Mouse (Mus musculus): Measurements from ENCODE around the gene Ddn. TPM values are rescaled to one million over a fixed set of nuclear protein-coding genes. Genes with fewer than 3 reads are reported as not detected.

Gene Ddn
- polyA plus RNA-seq, 1 experiment from 2014 or later, result 0.48 TPM

- H3K4me1 ChIP-seq (replicated peaks), result peaks cover 34% of the 10 kb centered on the region
- H3K4me3 ChIP-seq, result no peak overlapping the region
- no peak overlapping the region for H3K27ac ChIP-seq (replicated peaks)
- no peak overlapping the region for H3K9ac ChIP-seq
- no peaks in the 10 kb centered on the region for H3K9me3 ChIP-seq
- no peak overlapping the region for H3K4me2 ChIP-seq
- WGBS, result 3% methylated on average over 19 of the region's 19 CpGs
- peaks cover 97% of the 10 kb centered on the region for H3K27me3 ChIP-seq
- ATAC-seq (ENCODE audit: low FRiP score, low read depth), result no peak
- no peaks in the 10 kb centered on the region for H3K36me3 ChIP-seq
Measured at GRCm38 (mm10) chr15:98777005-98777616, 32.2 kb downstream of the Ddn start.

- ATAC-seq (ENCODE audit: low FRiP score, low read depth), result 0 out of 2 replicates have a peak, but pooled peaks have one; percentile 54
- 1% methylated on average over 62 of the region's 62 CpGs for WGBS
Measured at GRCm38 (mm10) chr15:98776280-98777004, 32.8 kb downstream of the Ddn start.

GRCm38 (mm10) chr15:98775533-98775932, 33.8 kb downstream of the Ddn start:
- 3% methylated on average over 5 of the region's 5 CpGs for WGBS
- no peaks in the 10 kb centered on the region for H3K36me3 ChIP-seq
- no peak overlapping the region for H3K9ac ChIP-seq

More at GRCm38 (mm10) chr15:98776280-98777004, 32.8 kb downstream of the Ddn start:
- Histone ChIP-seq H3K27me3 (peaks cover 97% of the 10 kb centered on the region), H3K36me3 (no peaks in the 10 kb centered on the region), H3K4me2 (peak overlapping the region; percentile 43), H3K9ac (no peak overlapping the region), H3K9me3 (no peaks in the 10 kb centered on the region), H3K27ac (replicated peaks) (no peak overlapping the region), H3K4me1 (replicated peaks) (peaks cover 36% of the 10 kb centered on the region), H3K4me3 (peak overlapping the region; percentile 27)

GRCm38 (mm10) chr15:98774096-98774495, 35.2 kb downstream of the Ddn start:
- H3K4me1 ChIP-seq (replicated peaks), result peaks cover 36% of the 10 kb centered on the region
- no peak overlapping the region for H3K9ac ChIP-seq
- H3K27me3 ChIP-seq, result peaks cover 96% of the 10 kb centered on the region
- H3K27ac ChIP-seq (replicated peaks), result no peak overlapping the region
- WGBS, result 7% methylated on average over 15 of the region's 15 CpGs
- H3K9me3 ChIP-seq, result no peaks in the 10 kb centered on the region
- H3K4me2 ChIP-seq, result no peak overlapping the region
- H3K36me3 ChIP-seq, result no peaks in the 10 kb centered on the region
- H3K4me3 ChIP-seq, result no peak overlapping the region
- ATAC-seq (ENCODE audit: low FRiP score, low read depth), result no peak

More at GRCm38 (mm10) chr15:98775533-98775932, 33.8 kb downstream of the Ddn start:
- ATAC-seq (ENCODE audit: low FRiP score, low read depth), result no peak
- no peaks in the 10 kb centered on the region for H3K9me3 ChIP-seq
- peaks cover 97% of the 10 kb centered on the region for H3K27me3 ChIP-seq
- no peak overlapping the region for H3K4me2 ChIP-seq
- no peak overlapping the region for H3K27ac ChIP-seq (replicated peaks)
- H3K4me1 ChIP-seq (replicated peaks), result peaks cover 36% of the 10 kb centered on the region
- H3K4me3 ChIP-seq, result no peak overlapping the region

GRCm38 (mm10) chr15:98772511-98773211, 36.6 kb downstream of the Ddn start:
- Histone ChIP-seq H3K36me3 (no peaks in the 10 kb centered on the region), H3K4me2 (peak overlapping the region; percentile 53), H3K9me3 (no peaks in the 10 kb centered on the region), H3K27ac (replicated peaks) (no peak overlapping the region), H3K4me3 (peak overlapping the region; percentile 32), H3K9ac (peak overlapping the region; percentile 30; the same call in 1 of the 2 replicates), H3K27me3 (peaks cover 94% of the 10 kb centered on the region), H3K4me1 (replicated peaks) (peaks cover 26% of the 10 kb centered on the region)
- no peak for ATAC-seq (ENCODE audit: low FRiP score, low read depth)
- WGBS, result 2% methylated on average over 36 of the region's 36 CpGs

- Histone ChIP-seq H3K27me3 (peaks cover 87% of the 10 kb centered on the region), H3K4me2 (peak overlapping the region; percentile 53), H3K4me1 (replicated peaks) (peaks cover 20% of the 10 kb centered on the region), H3K4me3 (peak overlapping the region; percentile 32; the same call in 1 of the 2 replicates), H3K36me3 (no peaks in the 10 kb centered on the region), H3K9ac (peak overlapping the region; percentile 30; the same call in 1 of the 2 replicates), H3K9me3 (no peaks in the 10 kb centered on the region), H3K27ac (replicated peaks) (no peak overlapping the region)
- 6% methylated on average over 12 of the region's 12 CpGs for WGBS
- ATAC-seq (ENCODE audit: low FRiP score, low read depth), result no peak
Measured at GRCm38 (mm10) chr15:98771813-98772425, 37.4 kb downstream of the Ddn start.

GRCm38 (mm10) chr15:98768259-98768658, 41.0 kb downstream of the Ddn start:
- ATAC-seq (ENCODE audit: low FRiP score, low read depth), result no peak
- Histone ChIP-seq H3K4me3 (no peak overlapping the region), H3K9ac (no peak overlapping the region), H3K36me3 (no peaks in the 10 kb centered on the region), H3K4me1 (replicated peaks) (peaks cover 21% of the 10 kb centered on the region), H3K4me2 (no peak overlapping the region), H3K9me3 (no peaks in the 10 kb centered on the region), H3K27me3 (peaks cover 65% of the 10 kb centered on the region), H3K27ac (replicated peaks) (no peak overlapping the region)
- WGBS, result 17% methylated on average over 5 of the region's 5 CpGs

- Histone ChIP-seq H3K4me3 (no peak overlapping the region), H3K9ac (no peak overlapping the region), H3K4me2 (no peak overlapping the region), H3K27ac (replicated peaks) (no peak overlapping the region), H3K36me3 (no peaks in the 10 kb centered on the region), H3K9me3 (no peaks in the 10 kb centered on the region), H3K27me3 (peaks cover 43% of the 10 kb centered on the region), H3K4me1 (replicated peaks) (peaks cover 21% of the 10 kb centered on the region)
- ATAC-seq (ENCODE audit: low FRiP score, low read depth), result no peak
- WGBS, result 47% methylated on average over 4 of the region's 4 CpGs
Measured at GRCm38 (mm10) chr15:98765929-98766328, 43.4 kb downstream of the Ddn start.

- H3K27ac ChIP-seq (replicated peaks), result peak within 1 kb of the TSS; percentile 94
- H3K4me2 ChIP-seq, result peak within 1 kb of the TSS; percentile 76
- WGBS, result under 1% methylated on average over 64 of the region's 76 CpGs
- H3K9ac ChIP-seq, result peak within 1 kb of the TSS; percentile 96
- H3K36me3 ChIP-seq, result peaks cover 20% of the 10 kb centered on the region
- peak within 1 kb of the TSS; percentile 95 for H3K4me3 ChIP-seq
- no peaks in the 10 kb centered on the region for H3K9me3 ChIP-seq
- peaks cover 28% of the 10 kb centered on the region for H3K4me1 ChIP-seq (replicated peaks)
- ATAC-seq (ENCODE audit: low FRiP score, low read depth), result peak; percentile 97
- H3K27me3 ChIP-seq, result peaks cover 15% of the 10 kb centered on the region; the same call in 1 of the 2 replicates
Measured at GRCm38 (mm10) chr15:98762670-98763529, 46.4 kb downstream of the Ddn start, which contains the start of gene Arf3. Gene Arf3 (minus strand): TSS chr15:98763214.

GRCm38 (mm10) chr15:98762201-98762621, 47.1 kb downstream of the Ddn start:
- under 1% methylated on average over 20 of the region's 24 CpGs for WGBS
- Histone ChIP-seq H3K4me1 (replicated peaks) (peaks cover 28% of the 10 kb centered on the region), H3K9ac (peak overlapping the region; percentile 96), H3K27me3 (peaks cover 14% of the 10 kb centered on the region; the same call in 1 of the 2 replicates), H3K36me3 (peaks cover 20% of the 10 kb centered on the region), H3K9me3 (no peaks in the 10 kb centered on the region), H3K4me2 (peak overlapping the region; percentile 76), H3K27ac (replicated peaks) (peak overlapping the region; percentile 94), H3K4me3 (peak overlapping the region; percentile 95)
- ATAC-seq (ENCODE audit: low FRiP score, low read depth), result peak; percentile 67

- no peak overlapping the region for H3K4me2 ChIP-seq
- H3K9ac ChIP-seq, result no peak overlapping the region
- H3K4me3 ChIP-seq, result no peak overlapping the region
- 88% methylated on average over 2 of the region's 2 CpGs for WGBS
- H3K27me3 ChIP-seq, result no peaks in the 10 kb centered on the region
- H3K36me3 ChIP-seq, result peaks cover 10% of the 10 kb centered on the region
- H3K4me1 ChIP-seq (replicated peaks), result peaks cover 7% of the 10 kb centered on the region; the same call in 1 of the 2 replicates
- no peak overlapping the region for H3K27ac ChIP-seq (replicated peaks)
- ATAC-seq (ENCODE audit: low FRiP score, low read depth), result no peak
- no peaks in the 10 kb centered on the region for H3K9me3 ChIP-seq
Measured at GRCm38 (mm10) chr15:98754125-98754524, 55.2 kb downstream of the Ddn start.

All from hindbrain, embryonic 15.5 days (tissue).